Mouse (Mus musculus): ENCODE data around the gene Snx17.

- no peak for TF ChIP-seq POLR2A (IDR thresholded peaks at IDR 0.05; ENCODE audit: extremely low read depth, insufficient read depth, low read length)
- no peak for TF ChIP-seq CTCF (IDR thresholded peaks at IDR 0.05; ENCODE audit: extremely low read depth, insufficient read depth, low read length)
Observed at GRCm38 (mm10) chr5:31192045-31192938, 735 bp upstream of the Snx17 start.
